Mouse (Mus musculus): ENCODE measurements around the gene Cks2.
A peak's percentile ranks its signal among the peaks of the same experiment; 100 is the strongest.
"Not testable (repeated sequence)": the region's sequence is repeated elsewhere in the genome, so short reads cannot be mapped to it uniquely, and the experiment has no call there.

The Cks2 gene

GRCm38 (mm10) chr13:51642171-51642778 lies 2.8 kb upstream of the Cks2 start:
- DNase-seq, result no peak

- DNase-seq, result peak; percentile 29
These were observed 856 bp upstream of the Cks2 start for GRCm38 (mm10) chr13:51643924-51644828.

- DNase-seq, result peak; percentile 22
These were observed 840 bp downstream of the Cks2 start for GRCm38 (mm10) chr13:51645872-51646271.

GRCm38 (mm10) chr13:51646362-51647027 lies 1.5 kb downstream of the Cks2 start:
- no peak for DNase-seq

GRCm38 (mm10) chr13:51647770-51648169 lies 2.7 kb downstream of the Cks2 start:
- DNase-seq, result no peak

- DNase-seq, result no peak
These were observed 3.2 kb downstream of the Cks2 start for GRCm38 (mm10) chr13:51648237-51648636.

GRCm38 (mm10) chr13:51649740-51650139 lies 4.7 kb downstream of the Cks2 start:
- DNase-seq, result no peak

GRCm38 (mm10) chr13:51651408-51652064 lies 6.5 kb downstream of the Cks2 start, which contains the start of gene Secisbp2:
Secisbp2 (plus strand) TSS chr13:51651697.
- DNase-seq, result peak; percentile 96

GRCm38 (mm10) chr13:51653159-51653558 lies 8.1 kb downstream of the Cks2 start:
- no peak for DNase-seq

- DNase-seq, result no peak
These were observed 8.9 kb downstream of the Cks2 start for GRCm38 (mm10) chr13:51653961-51654360.

- no peak for DNase-seq
These were observed 11.6 kb downstream of the Cks2 start for GRCm38 (mm10) chr13:51656516-51657235.

- no peak for DNase-seq
These were observed 13.1 kb downstream of the Cks2 start for GRCm38 (mm10) chr13:51658094-51658493.

- no peak for DNase-seq
These were observed 14.5 kb downstream of the Cks2 start for GRCm38 (mm10) chr13:51659573-51659972.

GRCm38 (mm10) chr13:51663561-51663960 lies 18.5 kb downstream of the Cks2 start:
- DNase-seq, result no peak

- not testable (repeated sequence) for DNase-seq
These were observed 23.2 kb downstream of the Cks2 start for GRCm38 (mm10) chr13:51668195-51668594.

GRCm38 (mm10) chr13:51676641-51677040 lies 31.6 kb downstream of the Cks2 start:
- DNase-seq, result no peak

- DNase-seq, result no peak
These were observed 32.0 kb downstream of the Cks2 start for GRCm38 (mm10) chr13:51677041-51677440.

GRCm38 (mm10) chr13:51677630-51678185 lies 32.7 kb downstream of the Cks2 start:
- no peak for DNase-seq

GRCm38 (mm10) chr13:51678687-51679086 lies 33.7 kb downstream of the Cks2 start:
- DNase-seq, result no peak

- DNase-seq, result no peak
These were observed 34.3 kb downstream of the Cks2 start for GRCm38 (mm10) chr13:51679332-51679731.

GRCm38 (mm10) chr13:51681076-51681475 lies 36.0 kb downstream of the Cks2 start:
- DNase-seq, result no peak

- DNase-seq, result no peak
These were observed 36.6 kb downstream of the Cks2 start for GRCm38 (mm10) chr13:51681634-51682033.

Data from thymus, postnatal 4 days (tissue).